Mouse (Mus musculus): ENCODE measurements around the gene Olfr688.

- TF ChIP-seq POLR2A (IDR thresholded peaks at IDR 0.05; ENCODE audit: insufficient read length, low read depth) = no peak
- no peak for TF ChIP-seq USF1 (IDR thresholded peaks at IDR 0.05; ENCODE audit: low read depth)
Observed at GRCm38 (mm10) chr7:105287795-105288194, at the start of gene Olfr688.

Measured in myocyte (in vitro differentiated cells).